Mouse (Mus musculus) ES-E14 (cell line): Measurements from ENCODE around the gene Arhgef28.

Source experiments
- CHD2 ChIP-seq: IDR thresholded peaks from 2 replicates; pipeline ENCODE4 v1.6.1; 2014; ENCODE audit warnings: mild to moderate bottlenecking, low read depth, low read length, inconsistent platforms
- HCFC1 ChIP-seq: IDR thresholded peaks from 2 replicates; pipeline ENCODE4 v1.6.1; 2012; ENCODE audit warnings: low read length, inconsistent platforms, borderline replicate concordance; ENCODE audit not compliant: insufficient read depth
- MAFK ChIP-seq: IDR thresholded peaks from 2 replicates; pipeline ENCODE4 v1.6.1; 2014; ENCODE audit warnings: mild to moderate bottlenecking, low read depth, low read length, inconsistent platforms; ENCODE audit not compliant: insufficient read depth
- ZC3H11A ChIP-seq: IDR thresholded peaks from 2 replicates; pipeline ENCODE4 v1.6.1; 2012; ENCODE audit warnings: low read depth, mild to moderate bottlenecking, inconsistent platforms, low read length, borderline replicate concordance

GRCm38 (mm10) chr13:97948856-97949255 is 257.4 kb downstream of the Arhgef28 start:
- TF ChIP-seq CHD2: no peak
- no peak for TF ChIP-seq HCFC1
- TF ChIP-seq ZC3H11A: no peak
- no peak for TF ChIP-seq MAFK
